Mouse (Mus musculus) adipose tissue, adult 10 weeks (tissue): ENCODE data around the gene Olfr1251. TPM values are rescaled to one million over a fixed set of nuclear protein-coding genes. Genes with fewer than 3 reads are reported as not detected.

Experiments used
- polyA plus RNA-seq: library from polyadenylated mRNA; stranded (reverse); fragments of 350-450 nt; fragmentation: Illumina TruSeq; extraction: RNeasy Lipid Tissue Mini Kit (QIAGEN cat#74804); gene quantifications from one replicate; pipeline ENCODE4 v1.2.3, GENCODE M21; 2014; ENCODE audit warnings: low read depth, low replicate concordance

Gene Olfr1251
- polyA plus RNA-seq: not detected

GRCm38 (mm10) chr2:89671836-89672235, at the start of gene Olfr1251:
Olfr1251 (minus strand) TSS chr2:89671936.

GRCm38 (mm10) chr2:89661367-89661766, 10.4 kb downstream of the Olfr1251 start, which contains the start of gene Olfr1250:
Olfr1250 (minus strand) TSS chr2:89661467.

GRCm38 (mm10) chr2:89634883-89635282, 36.9 kb downstream of the Olfr1251 start, which contains the start of gene Olfr1249:
Olfr1249 (minus strand) TSS chr2:89634983.

GRCm38 (mm10) chr2:89618145-89618544, 53.6 kb downstream of the Olfr1251 start, which contains the start of gene Olfr1248:
Olfr1248 (minus strand) TSS chr2:89618245.

Other genes with a start within 250 kb of the Olfr1251 start
- not detected for gene Olfr1240, start 228.9 kb downstream of the Olfr1251 start, polyA plus RNA-seq
- gene Olfr1241, start 184.8 kb downstream of the Olfr1251 start, polyA plus RNA-seq: not detected
- gene Olfr1242, start 173.6 kb downstream of the Olfr1251 start, polyA plus RNA-seq: not detected
- not detected for gene Olfr1243, start 140.4 kb downstream of the Olfr1251 start, polyA plus RNA-seq
- not detected for gene Olfr1245, start 93.5 kb downstream of the Olfr1251 start, polyA plus RNA-seq
- not detected for gene Olfr1246, start 78.8 kb downstream of the Olfr1251 start, polyA plus RNA-seq
- not detected for gene Olfr1247, start 57.8 kb downstream of the Olfr1251 start, polyA plus RNA-seq
- gene Olfr1248, start 53.7 kb downstream of the Olfr1251 start, polyA plus RNA-seq: not detected
- gene Olfr1249, start 37.0 kb downstream of the Olfr1251 start, polyA plus RNA-seq: not detected
- not detected for gene Olfr1250, start 10.5 kb downstream of the Olfr1251 start, polyA plus RNA-seq
- not detected for gene Olfr1252, start 53.1 kb upstream of the Olfr1251 start, polyA plus RNA-seq
- gene Olfr1253, start 85.2 kb upstream of the Olfr1251 start, polyA plus RNA-seq: not detected
- gene Olfr1254, start 121.7 kb upstream of the Olfr1251 start, polyA plus RNA-seq: not detected
- gene Olfr1255, start 140.1 kb upstream of the Olfr1251 start, polyA plus RNA-seq: not detected
- gene Olfr1256, start 169.6 kb upstream of the Olfr1251 start, polyA plus RNA-seq: not detected
- not detected for gene Olfr48, start 176.3 kb upstream of the Olfr1251 start, polyA plus RNA-seq
- not detected for gene Olfr1257, start 206.5 kb upstream of the Olfr1251 start, polyA plus RNA-seq